Mouse (Mus musculus) spleen, adult 2 months (tissue): Measurements from ENCODE around the gene Vps26c.

Experiments used
- CTCF ChIP-seq: fragments of 200-500 bp; IDR thresholded peaks from 2 replicates; pipeline ENCODE4 v1.5.1; 2011; ENCODE audit warnings: mild to moderate bottlenecking, inconsistent platforms; ENCODE audit not compliant: insufficient read depth, insufficient read length, insufficient replicate concordance; ENCODE audit errors: extremely low read depth
- POLR2A ChIP-seq: fragments of 200-500 bp; IDR thresholded peaks from 2 replicates; pipeline ENCODE4 v1.6.1; 2011; ENCODE audit warnings: low read depth, low read length, inconsistent platforms

- TF ChIP-seq CTCF (no peak), POLR2A (no peak)
These were observed 37.3 kb downstream of the Vps26c start for GRCm38 (mm10) chr16:94489326-94489725.
